Mouse (Mus musculus) lung, postnatal 0 days (tissue): ENCODE measurements at regions not wholly inside any gene's neighbourhood (a gene's known extent, or its start where the extent isn't known, plus 50 kb on each side); places are given as distances from the start of the nearest gene placed in this dataset.

Experiments
- ATAC-seq: fragments of 200-750 bp; cut with Nextera tagmentation; 2 replicates; pipeline ENCODE4 v1.8.0; 2017; ENCODE audit warnings: moderate library complexity
- DNase-seq: peaks from one replicate; pipeline ENCODE4 v3.0.0-alpha.2; 2016; ENCODE audit warnings: low spot score
- H3K27ac ChIP-seq: fragments of 300-500 bp; sonication (generic); 2 replicates; pipeline ENCODE4 v1.5.1; 2014; ENCODE audit warnings: antibody characterized with exemption, mild to moderate bottlenecking, low read length, mixed read lengths
- H3K27me3 ChIP-seq: fragments of 300-500 bp; sonication (generic); replicated peaks from 2 replicates; pipeline ENCODE4 v1.6.1; 2014; ENCODE audit warnings: low read length, mixed read lengths; ENCODE audit not compliant: insufficient read depth
- H3K36me3 ChIP-seq: fragments of 300-500 bp; sonication (generic); 2 replicates; pipeline ENCODE4 v1.6.1; 2014; ENCODE audit warnings: low read length, mixed read lengths; ENCODE audit not compliant: insufficient read depth
- H3K4me1 ChIP-seq: fragments of 300-500 bp; sonication (generic); 2 replicates; pipeline ENCODE4 v1.6.1; 2014; ENCODE audit warnings: antibody characterized with exemption, low read depth, low read length, mixed read lengths; ENCODE audit not compliant: insufficient read depth
- H3K4me2 ChIP-seq: fragments of 300-500 bp; sonication (generic); replicated peaks from 2 replicates; pipeline ENCODE4 v1.6.1; 2014; ENCODE audit warnings: low read depth, mild to moderate bottlenecking, low read length, moderate library complexity, mixed read lengths
- H3K4me3 ChIP-seq: fragments of 300-500 bp; sonication (generic); 2 replicates; pipeline ENCODE4 v1.5.1; 2014; ENCODE audit warnings: low read depth, low read length
- H3K9ac ChIP-seq: fragments of 300-500 bp; sonication (generic); replicated peaks from 2 replicates; pipeline ENCODE4 v1.6.1; 2014; ENCODE audit warnings: low read depth, mild to moderate bottlenecking
- H3K9me3 ChIP-seq: fragments of 300-500 bp; sonication (generic); 2 replicates; pipeline ENCODE4 v1.6.1; 2016; ENCODE audit warnings: low read length, mixed read lengths
- CTCF ChIP-seq: IDR thresholded peaks from 2 replicates; pipeline ENCODE4 v1.5.1; 2016; ENCODE audit warnings: antibody characterized with exemption, mild to moderate bottlenecking
- EP300 ChIP-seq: IDR thresholded peaks from 2 replicates; pipeline ENCODE4 v1.6.1; 2016; ENCODE audit warnings: antibody characterized with exemption, mild to moderate bottlenecking, control low read depth
- WGBS: fragments of 180-500 bp; shearing (Covaris S2); extraction: QIAGEN DNeasy Blood & Tissue Kit; methylation state at CpG from one replicate; pipeline ENCODE4 v1.1.7; 2014; 5-methylcytosine and 5-hydroxymethylcytosine counted together

DNA sequence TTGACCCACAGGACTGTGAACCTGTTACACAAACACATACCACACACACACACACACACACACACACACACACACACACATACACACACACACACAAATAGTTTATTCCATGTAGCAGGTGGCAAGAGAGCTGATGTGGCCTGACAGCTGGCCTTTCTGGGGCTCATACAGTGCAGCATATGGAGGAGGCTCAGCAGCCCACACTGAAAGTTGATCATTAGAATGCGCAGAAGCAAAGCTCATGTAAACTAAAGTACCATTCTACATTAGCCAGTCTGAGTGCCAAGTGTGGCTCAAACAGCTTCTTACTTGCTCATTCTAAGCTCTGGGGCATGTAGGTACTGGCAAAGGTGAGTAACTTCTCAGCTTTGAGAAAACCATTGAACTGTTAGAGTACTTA, 170.2 kb upstream of the Tent5a start:
- no peaks in the 10 kb centered on the region for H3K4me1 ChIP-seq
- no peak overlapping the region for H3K27ac ChIP-seq
- H3K9me3 ChIP-seq = no peaks in the 10 kb centered on the region
- no peak for ATAC-seq
- no peak overlapping the region for H3K4me2 ChIP-seq
- DNase-seq = no peak
- H3K9ac ChIP-seq = no peak overlapping the region
- H3K36me3 ChIP-seq = no peaks in the 10 kb centered on the region
- WGBS = 86% methylated on average over 1 of the region's 1 CpGs
- H3K4me3 ChIP-seq = no peak overlapping the region
- TF ChIP-seq CTCF (no peak), EP300 (no peak)
- H3K27me3 ChIP-seq = no peaks in the 10 kb centered on the region

- no peak overlapping the region for H3K4me2 ChIP-seq
- H3K36me3 ChIP-seq = no peaks in the 10 kb centered on the region
- H3K4me1 ChIP-seq = no peaks in the 10 kb centered on the region
- no peak for TF ChIP-seq CTCF
- no peak for TF ChIP-seq EP300
- H3K9me3 ChIP-seq = no peaks in the 10 kb centered on the region
- DNase-seq = no peak
- no peak for ATAC-seq
- no peak overlapping the region for H3K9ac ChIP-seq
- no peak overlapping the region for H3K4me3 ChIP-seq
- 38% methylated on average over 8 of the region's 8 CpGs for WGBS
- no peak overlapping the region for H3K27ac ChIP-seq
- H3K27me3 ChIP-seq = no peaks in the 10 kb centered on the region
These were observed 169.5 kb upstream of the Tent5a start for GRCm38 (mm10) chr9:85496506-85497239.

DNA sequence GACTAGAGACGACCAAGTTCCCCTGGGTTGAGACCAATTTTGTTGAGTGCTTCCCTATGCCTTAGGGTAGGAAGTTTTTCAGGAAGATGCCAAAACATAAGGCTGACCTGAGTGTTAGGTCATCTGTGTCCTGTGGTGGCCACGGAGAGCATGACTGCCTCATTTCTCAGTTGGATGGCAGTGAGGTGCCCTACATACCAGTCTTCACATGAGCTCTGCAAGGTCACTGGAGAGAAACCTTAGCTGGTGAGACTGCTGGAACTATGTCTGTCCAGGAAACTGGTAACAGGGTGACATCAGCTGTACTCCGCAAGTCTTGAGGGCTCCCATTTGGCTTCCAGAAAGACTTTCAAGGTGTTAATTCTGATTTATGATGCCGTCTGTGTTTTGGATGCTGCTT, 167.9 kb upstream of the Tent5a start:
- WGBS = 77% methylated on average over 4 of the region's 4 CpGs

GRCm38 (mm10) chr9:85493760-85494159, 166.6 kb upstream of the Tent5a start:
- H3K27me3 ChIP-seq = no peaks in the 10 kb centered on the region
- no peaks in the 10 kb centered on the region for H3K4me1 ChIP-seq
- TF ChIP-seq EP300 (no peak), CTCF (no peak)
- WGBS = 73% methylated on average over 4 of the region's 4 CpGs
- H3K27ac ChIP-seq = no peak overlapping the region
- ATAC-seq = no peak
- no peak overlapping the region for H3K9ac ChIP-seq
- H3K4me3 ChIP-seq = no peak overlapping the region
- no peak overlapping the region for H3K4me2 ChIP-seq
- DNase-seq = no peak
- H3K36me3 ChIP-seq = no peaks in the 10 kb centered on the region
- no peaks in the 10 kb centered on the region for H3K9me3 ChIP-seq

More for the DNA sequence above, 167.9 kb upstream of the Tent5a start:
- DNase-seq (no peak), ATAC-seq (no peak)
- no peaks in the 10 kb centered on the region for H3K36me3 ChIP-seq
- TF ChIP-seq EP300 = no peak
- TF ChIP-seq CTCF = no peak
- no peak overlapping the region for H3K4me2 ChIP-seq
- H3K27me3 ChIP-seq = no peaks in the 10 kb centered on the region
- H3K4me3 ChIP-seq = no peak overlapping the region
- no peak overlapping the region for H3K9ac ChIP-seq
- H3K27ac ChIP-seq = no peak overlapping the region
- no peaks in the 10 kb centered on the region for H3K9me3 ChIP-seq
- H3K4me1 ChIP-seq = no peaks in the 10 kb centered on the region

DNA sequence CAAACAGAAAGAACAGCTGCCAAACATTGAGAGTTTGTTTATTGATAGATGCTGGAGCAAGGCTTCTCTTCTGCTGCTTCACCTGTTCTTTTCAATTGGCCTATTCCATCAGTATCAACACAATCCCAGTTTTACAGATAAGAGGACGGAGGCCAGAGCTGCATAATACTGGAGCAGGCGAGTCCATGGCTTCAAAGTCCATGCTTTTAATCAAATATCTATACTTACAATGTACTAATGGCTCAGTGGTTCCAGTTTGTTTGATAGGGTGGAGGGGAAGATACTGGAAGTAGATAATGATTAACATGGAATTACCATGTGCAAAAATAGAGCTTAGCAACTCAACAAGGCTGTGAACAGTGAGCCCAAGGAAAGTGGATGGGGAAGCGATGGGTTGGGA, 163.2 kb upstream of the Tent5a start:
- WGBS = 84% methylated on average over 3 of the region's 3 CpGs
- no peak overlapping the region for H3K4me2 ChIP-seq
- no peaks in the 10 kb centered on the region for H3K36me3 ChIP-seq
- H3K9ac ChIP-seq = no peak overlapping the region
- DNase-seq (no peak), ATAC-seq (no peak)
- TF ChIP-seq EP300 = no peak
- TF ChIP-seq CTCF = no peak
- H3K4me1 ChIP-seq = no peaks in the 10 kb centered on the region
- no peak overlapping the region for H3K27ac ChIP-seq
- no peaks in the 10 kb centered on the region for H3K9me3 ChIP-seq
- no peaks in the 10 kb centered on the region for H3K27me3 ChIP-seq
- H3K4me3 ChIP-seq = no peak overlapping the region

DNA sequence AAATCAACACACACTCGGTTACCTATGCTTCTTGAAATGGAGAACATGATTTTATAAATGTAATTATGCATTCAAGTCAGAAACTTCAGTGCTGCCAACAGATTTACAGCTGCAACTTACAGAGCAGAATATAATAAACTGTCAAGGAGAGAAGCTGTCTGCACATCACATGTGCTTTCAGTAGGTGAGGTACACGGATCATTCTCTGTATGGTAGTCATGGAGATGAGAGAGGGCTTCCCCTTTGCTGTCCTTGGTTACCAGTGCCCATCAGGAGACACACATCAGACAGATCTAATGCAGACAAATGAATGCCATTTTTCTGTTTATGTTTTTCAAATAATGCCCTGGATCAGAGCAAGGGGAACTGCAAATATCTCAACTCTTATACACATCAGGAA, 160.8 kb upstream of the Tent5a start:
- 43% methylated on average over 2 of the region's 2 CpGs for WGBS
- Histone ChIP-seq H3K4me1 (no peaks in the 10 kb centered on the region), H3K9ac (no peak overlapping the region), H3K27ac (no peak overlapping the region), H3K4me3 (no peak overlapping the region), H3K36me3 (no peaks in the 10 kb centered on the region), H3K9me3 (no peaks in the 10 kb centered on the region), H3K4me2 (no peak overlapping the region), H3K27me3 (no peaks in the 10 kb centered on the region)
- DNase-seq (no peak), ATAC-seq (no peak)
- TF ChIP-seq CTCF = no peak
- no peak for TF ChIP-seq EP300
